ENCODE assay signal across 23 mouse cellular contexts in the genomic region with DNA sequence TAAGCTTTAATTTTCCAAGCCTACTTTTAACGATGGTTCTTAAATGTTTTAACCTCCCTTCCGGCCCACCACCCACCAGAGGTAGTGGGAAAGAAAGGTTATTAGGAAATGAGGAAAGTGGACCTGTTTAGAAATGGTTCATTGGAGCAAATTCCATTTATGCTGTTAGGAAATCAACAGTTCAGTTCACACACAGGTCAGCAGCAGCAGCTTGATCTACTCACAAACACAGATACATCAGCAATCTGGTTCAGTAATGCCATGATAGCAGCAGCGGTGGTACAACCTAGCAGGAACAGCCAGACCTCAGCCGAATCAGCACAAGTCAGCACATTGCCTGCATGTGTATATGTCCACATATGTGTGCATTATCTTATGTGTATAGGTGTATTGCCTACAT.
"Had no signal": no experiment of that assay in that cellular context is flagged by ENCODE, and none has a peak within 500 bp of the region (broad histone marks: within the 10 kb centered on the region; RNA-seq: fewer than 3 reads in every experiment).

No protein-coding gene starts in this region.

- H3K4me2 ChIP-seq: heart, embryonic 12.5 days; hindbrain, embryonic 13.5 days; intestine, embryonic 15.5 days; limb, embryonic 12.5 days had no signal

- H3K36me3 ChIP-seq: heart, embryonic 12.5 days; hindbrain, embryonic 13.5 days; intestine, embryonic 15.5 days; limb, embryonic 12.5 days had no signal

- H3K9ac ChIP-seq: forebrain, postnatal 0 days; heart, embryonic 12.5 days; hindbrain, embryonic 13.5 days; intestine, embryonic 15.5 days; limb, embryonic 12.5 days had no signal

- DNase-seq: forebrain, postnatal 0 days; gastrocnemius, postnatal 14 days; gastrocnemius, postnatal 36 days; heart, adult 11 months; heart, adult 2 months; heart, postnatal 10 days; heart, postnatal 36 days; kidney, adult 18-20 months; kidney, adult 8-10 months; kidney, postnatal 10 days; kidney, postnatal 25 days; kidney, postnatal 4 days; liver had no signal

- H3K27me3 ChIP-seq: intestine, embryonic 15.5 days had no signal

- ATAC-seq: forebrain, postnatal 0 days; hindbrain, embryonic 16.5 days; inflammation-experienced regulatory T-cells, adult 6 months; intestine, embryonic 15.5 days; intestine, postnatal 0 days had no signal

- H3K4me3 ChIP-seq: heart, adult 2 months; heart, embryonic 12.5 days; hindbrain, embryonic 13.5 days; intestine, embryonic 15.5 days; layer of hippocampus, adult 2 months; left cerebral cortex, adult 2 months; limb, embryonic 10.5 days; limb, embryonic 12.5 days had no signal

- H3K27ac ChIP-seq: heart, adult 2 months; hindbrain, embryonic 13.5 days; intestine, embryonic 15.5 days; layer of hippocampus, adult 2 months; left cerebral cortex, adult 2 months; limb, embryonic 10.5 days; limb, embryonic 12.5 days had no signal

- H3K9me3 ChIP-seq: heart, embryonic 12.5 days; hindbrain, embryonic 13.5 days; intestine, embryonic 15.5 days; limb, embryonic 10.5 days; limb, embryonic 12.5 days had no signal
